Mouse (Mus musculus): Measurements from ENCODE around the gene Fgfr1op. TPM values are rescaled to one million over a fixed set of nuclear protein-coding genes. Genes with fewer than 3 reads are reported as not detected.

The Fgfr1op gene
- polyA plus RNA-seq, 1 experiment = 4.9 TPM

GRCm38 (mm10) chr17:8170331-8170730, 5.0 kb downstream of the Fgfr1op start:
- H3K79me3 ChIP-seq (ENCODE audit: low read depth) = peaks cover 8% of the 10 kb centered on the region
- peaks cover 64% of the 10 kb centered on the region for H3K36me3 ChIP-seq (ENCODE audit: control insufficient read depth, insufficient read depth)

GRCm38 (mm10) chr17:8171081-8171480, 5.8 kb downstream of the Fgfr1op start:
- Histone ChIP-seq H3K36me3 (ENCODE audit: control insufficient read depth, insufficient read depth) (peaks cover 72% of the 10 kb centered on the region), H3K79me3 (ENCODE audit: low read depth) (peaks cover 8% of the 10 kb centered on the region), H3K79me2 (ENCODE audit: control insufficient read depth, insufficient read depth) (peaks cover 9% of the 10 kb centered on the region), H3ac (ENCODE audit: control insufficient read depth, insufficient read length, low read depth) (no peak overlapping the region), H3K4me3 (ENCODE audit: insufficient read depth, poor library complexity, severe bottlenecking) (no peak overlapping the region), H3K27me3 (ENCODE audit: control insufficient read depth, insufficient read depth, insufficient read length) (no peaks in the 10 kb centered on the region)
- TF ChIP-seq FOSL1 (IDR thresholded peaks at IDR 0.05; ENCODE audit: insufficient read depth, low read length, poor library complexity, severe bottlenecking) (no peak), MYOG (IDR thresholded peaks at IDR 0.05; ENCODE audit: control insufficient read depth, extremely low read depth, insufficient read length) (no peak), MAX (IDR thresholded peaks at IDR 0.05) (no peak), CEBPB (IDR thresholded peaks at IDR 0.05; ENCODE audit: low read depth) (no peak), USF1 (IDR thresholded peaks at IDR 0.05; ENCODE audit: low read depth) (no peak), CTCF (IDR thresholded peaks at IDR 0.05; ENCODE audit: control insufficient read depth, insufficient read depth, insufficient read length) (no peak), MYOD1 (IDR thresholded peaks at IDR 0.05; ENCODE audit: control insufficient read depth, insufficient read length, low read depth) (no peak)

More at GRCm38 (mm10) chr17:8170331-8170730, 5.0 kb downstream of the Fgfr1op start:
- TF ChIP-seq CTCF (IDR thresholded peaks at IDR 0.05; ENCODE audit: control insufficient read depth, insufficient read depth, insufficient read length) (no peak), MAX (IDR thresholded peaks at IDR 0.05) (no peak), FOSL1 (IDR thresholded peaks at IDR 0.05; ENCODE audit: insufficient read depth, low read length, poor library complexity, severe bottlenecking) (no peak), USF1 (IDR thresholded peaks at IDR 0.05; ENCODE audit: low read depth) (no peak), MYOD1 (IDR thresholded peaks at IDR 0.05; ENCODE audit: control insufficient read depth, insufficient read length, low read depth) (no peak), CEBPB (IDR thresholded peaks at IDR 0.05; ENCODE audit: low read depth) (no peak), MYOG (IDR thresholded peaks at IDR 0.05; ENCODE audit: control insufficient read depth, extremely low read depth, insufficient read length) (no peak)
- Histone ChIP-seq H3K4me3 (ENCODE audit: insufficient read depth, poor library complexity, severe bottlenecking) (no peak overlapping the region), H3K79me2 (ENCODE audit: control insufficient read depth, insufficient read depth) (peaks cover 13% of the 10 kb centered on the region), H3K27me3 (ENCODE audit: control insufficient read depth, insufficient read depth, insufficient read length) (no peaks in the 10 kb centered on the region), H3ac (ENCODE audit: control insufficient read depth, insufficient read length, low read depth) (no peak overlapping the region)

- Histone ChIP-seq H3K79me2 (ENCODE audit: control insufficient read depth, insufficient read depth) (no peaks in the 10 kb centered on the region), H3ac (ENCODE audit: control insufficient read depth, insufficient read length, low read depth) (no peak overlapping the region), H3K36me3 (ENCODE audit: control insufficient read depth, insufficient read depth) (peaks cover 89% of the 10 kb centered on the region), H3K79me3 (ENCODE audit: low read depth) (no peaks in the 10 kb centered on the region), H3K4me3 (ENCODE audit: insufficient read depth, poor library complexity, severe bottlenecking) (no peak overlapping the region), H3K27me3 (ENCODE audit: control insufficient read depth, insufficient read depth, insufficient read length) (no peaks in the 10 kb centered on the region)
- no peak for TF ChIP-seq MYOG (IDR thresholded peaks at IDR 0.05; ENCODE audit: control insufficient read depth, extremely low read depth, insufficient read length)
- no peak for TF ChIP-seq FOSL1 (IDR thresholded peaks at IDR 0.05; ENCODE audit: insufficient read depth, low read length, poor library complexity, severe bottlenecking)
- no peak for TF ChIP-seq USF1 (IDR thresholded peaks at IDR 0.05; ENCODE audit: low read depth)
- no peak for TF ChIP-seq CEBPB (IDR thresholded peaks at IDR 0.05; ENCODE audit: low read depth)
- TF ChIP-seq CTCF (IDR thresholded peaks at IDR 0.05; ENCODE audit: control insufficient read depth, insufficient read depth, insufficient read length) = no peak
- TF ChIP-seq MYOD1 (IDR thresholded peaks at IDR 0.05; ENCODE audit: control insufficient read depth, insufficient read length, low read depth) = no peak
- TF ChIP-seq MAX (IDR thresholded peaks at IDR 0.05) = no peak
Observed at GRCm38 (mm10) chr17:8177090-8177489, 11.8 kb downstream of the Fgfr1op start.

- no peaks in the 10 kb centered on the region for H3K79me2 ChIP-seq (ENCODE audit: control insufficient read depth, insufficient read depth)
- no peak overlapping the region for H3K4me3 ChIP-seq (ENCODE audit: insufficient read depth, poor library complexity, severe bottlenecking)
- H3K79me3 ChIP-seq (ENCODE audit: low read depth) = no peaks in the 10 kb centered on the region
- no peaks in the 10 kb centered on the region for H3K27me3 ChIP-seq (ENCODE audit: control insufficient read depth, insufficient read depth, insufficient read length)
- TF ChIP-seq MAX (IDR thresholded peaks at IDR 0.05) = no peak
- TF ChIP-seq USF1 (IDR thresholded peaks at IDR 0.05; ENCODE audit: low read depth) = no peak
- TF ChIP-seq MYOD1 (IDR thresholded peaks at IDR 0.05; ENCODE audit: control insufficient read depth, insufficient read length, low read depth) = no peak
- TF ChIP-seq CTCF (IDR thresholded peaks at IDR 0.05; ENCODE audit: control insufficient read depth, insufficient read depth, insufficient read length) = no peak
- no peak for TF ChIP-seq CEBPB (IDR thresholded peaks at IDR 0.05; ENCODE audit: low read depth)
- no peak for TF ChIP-seq MYOG (IDR thresholded peaks at IDR 0.05; ENCODE audit: control insufficient read depth, extremely low read depth, insufficient read length)
- TF ChIP-seq FOSL1 (IDR thresholded peaks at IDR 0.05; ENCODE audit: insufficient read depth, low read length, poor library complexity, severe bottlenecking) = no peak
- peaks cover 83% of the 10 kb centered on the region for H3K36me3 ChIP-seq (ENCODE audit: control insufficient read depth, insufficient read depth)
- no peak overlapping the region for H3ac ChIP-seq (ENCODE audit: control insufficient read depth, insufficient read length, low read depth)
Observed at GRCm38 (mm10) chr17:8183815-8184214, 18.5 kb downstream of the Fgfr1op start.

- no peak overlapping the region for H3K4me3 ChIP-seq (ENCODE audit: insufficient read depth, poor library complexity, severe bottlenecking)
- no peaks in the 10 kb centered on the region for H3K27me3 ChIP-seq (ENCODE audit: control insufficient read depth, insufficient read depth, insufficient read length)
- no peak for TF ChIP-seq CEBPB (IDR thresholded peaks at IDR 0.05; ENCODE audit: low read depth)
- TF ChIP-seq MYOD1 (IDR thresholded peaks at IDR 0.05; ENCODE audit: control insufficient read depth, insufficient read length, low read depth) = no peak
- TF ChIP-seq CTCF (IDR thresholded peaks at IDR 0.05; ENCODE audit: control insufficient read depth, insufficient read depth, insufficient read length) = no peak
- TF ChIP-seq MAX (IDR thresholded peaks at IDR 0.05) = no peak
- no peak for TF ChIP-seq MYOG (IDR thresholded peaks at IDR 0.05; ENCODE audit: control insufficient read depth, extremely low read depth, insufficient read length)
- no peak for TF ChIP-seq USF1 (IDR thresholded peaks at IDR 0.05; ENCODE audit: low read depth)
- no peak for TF ChIP-seq FOSL1 (IDR thresholded peaks at IDR 0.05; ENCODE audit: insufficient read depth, low read length, poor library complexity, severe bottlenecking)
- H3K36me3 ChIP-seq (ENCODE audit: control insufficient read depth, insufficient read depth) = peaks cover 86% of the 10 kb centered on the region
- no peaks in the 10 kb centered on the region for H3K79me2 ChIP-seq (ENCODE audit: control insufficient read depth, insufficient read depth)
- no peak overlapping the region for H3ac ChIP-seq (ENCODE audit: control insufficient read depth, insufficient read length, low read depth)
- H3K79me3 ChIP-seq (ENCODE audit: low read depth) = no peaks in the 10 kb centered on the region
Observed at GRCm38 (mm10) chr17:8184217-8184616, 18.9 kb downstream of the Fgfr1op start.
